Mouse (Mus musculus) hindbrain, embryonic 15.5 days (tissue): ENCODE measurements around the gene Carf. TPM values are rescaled to one million over a fixed set of nuclear protein-coding genes. Genes with fewer than 3 reads are reported as not detected.
A peak's percentile ranks its signal among the peaks of the same experiment; 100 is the strongest.
"Not testable (repeated sequence)": the region's sequence is repeated elsewhere in the genome, so short reads cannot be mapped to it uniquely, and the experiment has no call there.

Experiments used
- ATAC-seq: fragments of 200-750 bp; cut with Nextera tagmentation; 2 replicates; pipeline ENCODE4 v1.8.0; 2017; ENCODE audit warnings: low read depth, moderate number of reproducible peaks, moderate TSS enrichment; ENCODE audit not compliant: low FRiP score
- H3K27ac ChIP-seq: fragments of 300-500 bp; sonication (generic); replicated peaks from 2 replicates; pipeline ENCODE4 v1.5.1; 2015; ENCODE audit warnings: mild to moderate bottlenecking, inconsistent platforms
- H3K27me3 ChIP-seq: fragments of 300-500 bp; sonication (generic); 2 replicates; pipeline ENCODE4 v1.6.1; 2015; ENCODE audit warnings: control low read depth, inconsistent platforms
- H3K36me3 ChIP-seq: fragments of 300-500 bp; sonication (generic); 2 replicates; pipeline ENCODE4 v1.6.1; 2015; ENCODE audit warnings: control low read depth, inconsistent platforms
- H3K4me1 ChIP-seq: fragments of 300-500 bp; sonication (generic); replicated peaks from 2 replicates; pipeline ENCODE4 v1.6.1; 2015; ENCODE audit warnings: control low read depth, inconsistent platforms
- H3K4me2 ChIP-seq: fragments of 300-500 bp; sonication (generic); 2 replicates; pipeline ENCODE4 v1.6.1; 2015; ENCODE audit warnings: moderate library complexity, mild to moderate bottlenecking, inconsistent platforms
- H3K4me3 ChIP-seq: fragments of 300-500 bp; sonication (generic); 2 replicates; pipeline ENCODE4 v1.5.1; 2015; ENCODE audit warnings: mild to moderate bottlenecking, inconsistent platforms
- H3K9ac ChIP-seq: fragments of 300-500 bp; sonication (generic); 2 replicates; pipeline ENCODE4 v1.6.1; 2015; ENCODE audit warnings: inconsistent platforms
- H3K9me3 ChIP-seq: fragments of 300-500 bp; sonication (generic); 2 replicates; pipeline ENCODE4 v1.6.1; 2016; ENCODE audit warnings: control low read depth, inconsistent platforms
- WGBS: fragments of 180-500 bp; shearing (Covaris S2); methylation state at CpG from one replicate; pipeline ENCODE4 v1.1.7; 2015; 5-methylcytosine and 5-hydroxymethylcytosine counted together
- polyA plus RNA-seq: library from polyadenylated mRNA; unstranded; fragments of >200 nt; fragmentation: Nextera tagmentation; extraction: Ambion mirVana; gene quantifications from 2 replicates; pipeline ENCODE4 v1.2.1, GENCODE M21; 2015

The Carf gene
- polyA plus RNA-seq, 1 experiment from 2014 or later = 8.8 TPM

- H3K4me2 ChIP-seq = no peak overlapping the region
- ATAC-seq = no peak
- H3K4me1 ChIP-seq = no peaks in the 10 kb centered on the region
- H3K27ac ChIP-seq = no peak overlapping the region
- 86% methylated on average over 7 of the region's 7 CpGs for WGBS
- no peaks in the 10 kb centered on the region for H3K27me3 ChIP-seq
- peaks cover 19% of the 10 kb centered on the region for H3K36me3 ChIP-seq
- no peaks in the 10 kb centered on the region for H3K9me3 ChIP-seq
- H3K4me3 ChIP-seq = no peak overlapping the region
- no peak overlapping the region for H3K9ac ChIP-seq
Observed at GRCm38 (mm10) chr1:60117721-60118455, 19.8 kb downstream of the Carf start.

GRCm38 (mm10) chr1:60137346-60137745 lies 39.3 kb downstream of the Carf start:
- Histone ChIP-seq H3K4me3 (no peak overlapping the region), H3K27me3 (no peaks in the 10 kb centered on the region), H3K9me3 (no peaks in the 10 kb centered on the region), H3K27ac (no peak overlapping the region), H3K36me3 (peaks cover 5% of the 10 kb centered on the region; the same call in 1 of the 2 replicates), H3K4me1 (no peaks in the 10 kb centered on the region), H3K4me2 (no peak overlapping the region), H3K9ac (no peak overlapping the region)
- no peak for ATAC-seq
- 37% methylated on average over 9 of the region's 9 CpGs for WGBS

GRCm38 (mm10) chr1:60152700-60153099 lies 54.7 kb downstream of the Carf start:
- H3K9ac ChIP-seq = no peak overlapping the region
- no peaks in the 10 kb centered on the region for H3K4me1 ChIP-seq
- no peak overlapping the region for H3K4me2 ChIP-seq
- H3K27me3 ChIP-seq = no peaks in the 10 kb centered on the region
- no peaks in the 10 kb centered on the region for H3K9me3 ChIP-seq
- H3K27ac ChIP-seq = no peak overlapping the region
- 0 out of 2 replicates have a peak, but pooled peaks cover 3% of the 10 kb centered on the region for H3K36me3 ChIP-seq
- ATAC-seq = no peak
- H3K4me3 ChIP-seq = no peak overlapping the region
- 66% methylated on average over 5 of the region's 5 CpGs for WGBS

- Histone ChIP-seq H3K36me3 (no peaks in the 10 kb centered on the region), H3K9ac (no peak overlapping the region), H3K4me1 (no peaks in the 10 kb centered on the region), H3K4me3 (no peak overlapping the region), H3K4me2 (no peak overlapping the region), H3K9me3 (no peaks in the 10 kb centered on the region), H3K27me3 (no peaks in the 10 kb centered on the region), H3K27ac (no peak overlapping the region)
- WGBS = 89% methylated on average over 7 of the region's 7 CpGs
- no peak for ATAC-seq
Observed at GRCm38 (mm10) chr1:60156651-60157050, 58.6 kb downstream of the Carf start.

GRCm38 (mm10) chr1:60158411-60158810 lies 60.4 kb downstream of the Carf start:
- WGBS = 69% methylated on average over 3 of the region's 3 CpGs
- Histone ChIP-seq H3K27me3 (no peaks in the 10 kb centered on the region), H3K4me3 (no peak overlapping the region), H3K4me2 (no peak overlapping the region), H3K9me3 (no peaks in the 10 kb centered on the region), H3K27ac (no peak overlapping the region), H3K36me3 (no peaks in the 10 kb centered on the region), H3K4me1 (no peaks in the 10 kb centered on the region), H3K9ac (no peak overlapping the region)
- no peak for ATAC-seq

GRCm38 (mm10) chr1:60163676-60164075 lies 65.6 kb downstream of the Carf start:
- Histone ChIP-seq H3K27ac (no peak overlapping the region), H3K4me2 (no peak overlapping the region), H3K4me1 (no peaks in the 10 kb centered on the region), H3K36me3 (no peaks in the 10 kb centered on the region), H3K27me3 (no peaks in the 10 kb centered on the region), H3K9me3 (no peaks in the 10 kb centered on the region), H3K4me3 (no peak overlapping the region), H3K9ac (no peak overlapping the region)
- WGBS = 92% methylated on average over 3 of the region's 3 CpGs
- ATAC-seq = no peak

- Histone ChIP-seq H3K4me1 (no peaks in the 10 kb centered on the region), H3K27me3 (no peaks in the 10 kb centered on the region), H3K4me2 (no peak overlapping the region), H3K36me3 (no peaks in the 10 kb centered on the region), H3K9ac (no peak overlapping the region), H3K9me3 (no peaks in the 10 kb centered on the region), H3K27ac (no peak overlapping the region), H3K4me3 (no peak overlapping the region)
- ATAC-seq = no peak
- 83% methylated on average over 2 of the region's 2 CpGs for WGBS
Observed at GRCm38 (mm10) chr1:60169626-60170025, 71.6 kb downstream of the Carf start.

GRCm38 (mm10) chr1:60170251-60170650 lies 72.2 kb downstream of the Carf start:
- no peak overlapping the region for H3K4me3 ChIP-seq
- no peak overlapping the region for H3K9ac ChIP-seq
- ATAC-seq = no peak
- WGBS = 78% methylated on average over 2 of the region's 2 CpGs
- no peak overlapping the region for H3K4me2 ChIP-seq
- no peaks in the 10 kb centered on the region for H3K27me3 ChIP-seq
- H3K4me1 ChIP-seq = no peaks in the 10 kb centered on the region
- no peak overlapping the region for H3K27ac ChIP-seq
- H3K36me3 ChIP-seq = no peaks in the 10 kb centered on the region
- no peaks in the 10 kb centered on the region for H3K9me3 ChIP-seq

GRCm38 (mm10) chr1:60173119-60173518 lies 75.1 kb downstream of the Carf start:
- Histone ChIP-seq H3K27ac (no peak overlapping the region), H3K27me3 (no peaks in the 10 kb centered on the region), H3K4me3 (no peak overlapping the region), H3K36me3 (no peaks in the 10 kb centered on the region), H3K9ac (no peak overlapping the region), H3K4me2 (no peak overlapping the region), H3K4me1 (no peaks in the 10 kb centered on the region), H3K9me3 (no peaks in the 10 kb centered on the region)
- WGBS = 93% methylated on average over 3 of the region's 3 CpGs
- no peak for ATAC-seq

GRCm38 (mm10) chr1:60177814-60178213 lies 79.8 kb downstream of the Carf start:
- peaks cover 17% of the 10 kb centered on the region for H3K4me1 ChIP-seq
- not testable (repeated sequence) for H3K4me2 ChIP-seq, H3K36me3 ChIP-seq, H3K27ac ChIP-seq, H3K9me3 ChIP-seq, H3K9ac ChIP-seq, ATAC-seq, H3K27me3 ChIP-seq, H3K4me3 ChIP-seq
- 96% methylated on average over 1 of the region's 1 CpGs for WGBS

- peak overlapping the region; percentile 97 for H3K4me3 ChIP-seq
- H3K27me3 ChIP-seq = no peaks in the 10 kb centered on the region
- H3K4me1 ChIP-seq = peaks cover 17% of the 10 kb centered on the region
- H3K4me2 ChIP-seq = peak overlapping the region; percentile 64
- peak overlapping the region; percentile 95 for H3K27ac ChIP-seq
- no peaks in the 10 kb centered on the region for H3K9me3 ChIP-seq
- 21% methylated on average over 4 of the region's 4 CpGs for WGBS
- peak overlapping the region; percentile 91; the same call in 1 of the 2 replicates for H3K9ac ChIP-seq
- no peak for ATAC-seq
- H3K36me3 ChIP-seq = no peaks in the 10 kb centered on the region
Observed at GRCm38 (mm10) chr1:60179376-60179775, 81.3 kb downstream of the Carf start.

- ATAC-seq = peak; percentile 99
- no peaks in the 10 kb centered on the region for H3K36me3 ChIP-seq
- under 1% methylated on average over 56 of the region's 74 CpGs for WGBS
- H3K27ac ChIP-seq = peak within 1 kb of the TSS; percentile 95
- H3K9ac ChIP-seq = peak within 1 kb of the TSS; percentile 91
- H3K27me3 ChIP-seq = no peaks in the 10 kb centered on the region
- H3K4me2 ChIP-seq = peak within 1 kb of the TSS; percentile 64
- H3K4me3 ChIP-seq = peak within 1 kb of the TSS; percentile 97
- no peaks in the 10 kb centered on the region for H3K9me3 ChIP-seq
- peaks cover 17% of the 10 kb centered on the region for H3K4me1 ChIP-seq
Observed at GRCm38 (mm10) chr1:60179932-60180783, 82.1 kb downstream of the Carf start, which contains the start of gene Nbeal1. Gene Nbeal1, plus strand, starts transcription at chr1:60180599.
